Mouse (Mus musculus) E14TG2a.4 (cell line): ENCODE data around the gene Tuba3a.

Experiments used
- H3K27me3 ChIP-seq: 2 replicates; pipeline ENCODE4 v1.6.1; 2014; ENCODE audit warnings: low read length, control low read depth; ENCODE audit not compliant: insufficient read depth
- H3K36me3 ChIP-seq: 2 replicates; pipeline ENCODE4 v1.6.1; 2014; ENCODE audit warnings: low read length, control low read depth; ENCODE audit not compliant: insufficient read depth
- H3K4me1 ChIP-seq: replicated peaks from 2 replicates; pipeline ENCODE4 v1.6.1; 2014; ENCODE audit warnings: low read depth, low read length, control low read depth
- H3K4me3 ChIP-seq: replicated peaks from 2 replicates; pipeline ENCODE4 v1.5.1; 2014; ENCODE audit warnings: mild to moderate bottlenecking, low read length
- H3K9me3 ChIP-seq: 2 replicates; pipeline ENCODE4 v1.6.1; 2014; ENCODE audit warnings: low read length, control low read depth
- CTCF ChIP-seq: conservative IDR thresholded peaks from 2 replicates; pipeline ENCODE4 v1.5.1; 2014; ENCODE audit warnings: low read length
- NANOG ChIP-seq: IDR thresholded peaks from 2 replicates; pipeline ENCODE4 v1.6.1; 2014; ENCODE audit warnings: borderline replicate concordance, low read length, mixed read lengths
- POU5F1 ChIP-seq: IDR thresholded peaks from 2 replicates; pipeline ENCODE4 v1.6.1; 2014; ENCODE audit warnings: low read length, borderline replicate concordance

Tuba3a gene

DNA sequence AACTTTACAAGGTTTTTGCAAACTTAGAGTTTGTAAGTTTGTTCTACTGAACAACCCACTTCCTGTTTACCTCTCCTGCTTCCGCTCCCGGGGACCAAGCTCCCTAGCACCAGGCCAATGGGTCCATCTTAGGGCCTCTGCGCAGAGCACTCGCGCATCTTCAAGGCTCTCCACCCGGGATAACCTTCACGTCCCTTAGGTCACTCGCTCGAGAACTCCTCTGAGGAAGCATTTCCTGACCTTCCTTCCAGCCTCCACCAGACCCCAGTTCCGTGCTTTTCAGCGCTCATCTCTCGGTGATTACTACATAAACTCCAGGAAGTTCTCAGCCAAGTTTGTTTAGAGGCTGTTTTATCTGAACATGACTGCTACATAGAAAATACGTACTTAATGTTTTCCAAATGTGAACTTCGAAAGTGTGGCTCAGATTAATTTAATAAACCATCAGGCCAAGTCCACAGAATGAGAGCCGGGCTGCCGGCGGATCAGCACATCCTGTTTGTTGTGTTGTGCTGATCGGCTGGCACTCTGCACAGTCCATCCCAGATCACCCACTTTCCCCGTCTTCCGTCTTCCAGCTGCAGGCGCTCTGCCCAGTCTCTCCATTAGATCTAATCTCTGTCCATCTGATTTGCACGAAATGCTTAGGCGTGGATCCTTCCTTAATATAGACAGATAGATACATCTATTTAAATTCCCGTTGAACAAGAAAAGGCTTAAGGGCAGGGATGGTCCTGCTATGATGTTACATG is 16.6 kb upstream of the Tuba3a start:
- Histone ChIP-seq H3K4me1 (peaks cover 6% of the 10 kb centered on the region), H3K36me3 (no peaks in the 10 kb centered on the region), H3K9me3 (peaks cover 13% of the 10 kb centered on the region; the same call in 1 of the 2 replicates), H3K4me3 (no peak overlapping the region), H3K27me3 (peaks cover 9% of the 10 kb centered on the region)
- no peak for TF ChIP-seq POU5F1
- TF ChIP-seq CTCF = no peak
- TF ChIP-seq NANOG = no peak

DNA sequence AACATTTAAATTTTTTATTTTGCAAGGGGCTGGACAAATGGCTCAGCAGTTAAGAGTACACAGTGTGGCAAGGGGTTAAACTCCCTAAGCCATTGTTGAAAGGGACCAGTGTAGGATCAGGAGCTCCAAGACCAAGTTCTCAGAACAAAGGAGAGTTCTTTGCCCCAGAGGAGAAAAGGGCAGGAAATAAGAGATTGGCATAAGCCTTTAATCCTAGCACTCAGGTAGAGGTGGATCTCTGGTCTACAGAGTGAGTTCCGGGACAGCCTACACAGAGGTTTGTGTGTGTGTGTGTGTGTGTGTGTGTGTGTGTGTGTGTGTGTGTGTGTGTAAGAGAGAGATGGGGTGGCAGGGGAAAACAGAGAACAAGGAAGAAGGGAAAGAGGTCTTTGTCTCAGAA is 15.1 kb upstream of the Tuba3a start:
- TF ChIP-seq POU5F1 = no peak
- no peak for TF ChIP-seq NANOG
- no peak for TF ChIP-seq CTCF
- Histone ChIP-seq H3K36me3 (no peaks in the 10 kb centered on the region), H3K9me3 (peaks cover 13% of the 10 kb centered on the region; the same call in 1 of the 2 replicates), H3K4me3 (no peak overlapping the region), H3K27me3 (peaks cover 8% of the 10 kb centered on the region), H3K4me1 (peaks cover 6% of the 10 kb centered on the region)

DNA sequence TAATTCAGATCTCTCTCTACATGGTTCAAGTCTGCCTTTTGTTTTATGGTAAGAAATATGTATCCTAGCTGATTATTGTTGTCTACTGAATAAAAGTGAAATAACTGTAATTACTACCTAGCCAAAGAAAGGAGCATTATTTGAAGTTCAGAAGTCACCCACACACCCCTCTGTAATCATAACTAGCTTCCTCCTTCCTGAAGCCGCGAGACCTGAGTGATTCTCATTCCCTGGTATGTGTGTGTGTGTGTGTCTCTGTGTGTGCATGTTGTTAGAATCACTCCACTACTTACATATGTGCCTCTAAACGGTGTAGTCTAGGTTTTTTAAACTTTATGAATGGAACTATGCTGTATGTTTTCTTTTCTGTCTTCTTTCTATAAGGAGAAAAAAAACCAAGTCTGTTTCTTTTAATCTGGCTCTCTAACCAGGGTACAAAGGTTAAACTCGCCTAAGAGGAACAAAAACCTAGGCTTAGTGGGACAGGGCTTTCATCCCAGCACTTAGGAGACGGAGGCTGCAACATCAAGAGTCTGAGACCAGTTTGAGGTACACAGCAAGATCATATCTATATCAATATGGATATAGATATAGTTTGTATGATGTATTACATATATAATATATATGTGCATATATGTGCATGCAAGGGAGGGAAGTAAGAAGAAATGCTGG is 11.4 kb upstream of the Tuba3a start:
- H3K36me3 ChIP-seq = no peaks in the 10 kb centered on the region
- H3K4me1 ChIP-seq = peaks cover 6% of the 10 kb centered on the region
- peaks cover 12% of the 10 kb centered on the region for H3K9me3 ChIP-seq
- TF ChIP-seq POU5F1 = no peak
- no peak for TF ChIP-seq CTCF
- no peak for TF ChIP-seq NANOG
- no peak overlapping the region for H3K4me3 ChIP-seq
- peaks cover 31% of the 10 kb centered on the region for H3K27me3 ChIP-seq

DNA sequence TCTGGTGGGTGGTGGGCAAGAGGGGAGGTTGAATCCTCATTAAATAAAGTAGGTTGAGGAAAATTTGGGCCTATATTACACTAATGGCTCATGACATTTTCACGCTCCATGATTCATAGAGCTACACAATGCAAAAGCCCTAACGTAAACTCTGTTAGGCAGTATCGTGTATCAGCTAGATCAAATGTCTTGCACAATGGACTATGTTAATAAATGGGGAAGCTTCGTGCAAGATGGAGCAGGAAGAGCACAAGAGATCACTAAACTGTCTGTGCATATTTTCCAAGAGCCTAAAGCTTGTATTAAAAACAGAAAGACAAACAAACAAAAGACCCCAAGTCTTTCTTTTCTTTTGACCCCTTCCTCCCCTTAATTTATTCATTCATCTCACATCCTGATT is 8.2 kb upstream of the Tuba3a start:
- no peak overlapping the region for H3K4me3 ChIP-seq
- H3K4me1 ChIP-seq = no peaks in the 10 kb centered on the region
- H3K9me3 ChIP-seq = peaks cover 17% of the 10 kb centered on the region
- H3K36me3 ChIP-seq = no peaks in the 10 kb centered on the region
- peaks cover 53% of the 10 kb centered on the region for H3K27me3 ChIP-seq
- TF ChIP-seq CTCF (no peak), POU5F1 (no peak), NANOG (no peak)

DNA sequence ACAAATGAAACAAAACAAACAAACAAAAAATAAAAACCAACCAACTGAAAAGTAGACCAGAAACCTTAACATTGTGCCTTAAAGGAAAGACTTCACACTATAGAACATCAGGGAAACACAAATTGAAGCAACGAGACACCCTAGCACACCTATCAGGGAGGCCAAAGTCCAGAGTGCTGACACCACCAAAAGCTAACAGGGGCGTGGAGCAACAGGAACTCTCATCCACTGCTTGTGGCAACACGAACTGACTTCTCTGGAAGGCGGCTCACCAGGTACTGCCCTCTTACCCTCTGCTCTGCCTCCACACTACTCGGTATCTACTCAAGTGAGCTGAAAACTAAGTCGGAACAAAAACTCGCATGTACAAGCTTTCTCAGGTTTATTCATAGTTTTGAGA is 6.4 kb upstream of the Tuba3a start:
- Histone ChIP-seq H3K4me1 (no peaks in the 10 kb centered on the region), H3K4me3 (no peak overlapping the region), H3K36me3 (no peaks in the 10 kb centered on the region), H3K9me3 (peaks cover 11% of the 10 kb centered on the region), H3K27me3 (peaks cover 71% of the 10 kb centered on the region)
- no peak for TF ChIP-seq CTCF
- no peak for TF ChIP-seq POU5F1
- no peak for TF ChIP-seq NANOG

DNA sequence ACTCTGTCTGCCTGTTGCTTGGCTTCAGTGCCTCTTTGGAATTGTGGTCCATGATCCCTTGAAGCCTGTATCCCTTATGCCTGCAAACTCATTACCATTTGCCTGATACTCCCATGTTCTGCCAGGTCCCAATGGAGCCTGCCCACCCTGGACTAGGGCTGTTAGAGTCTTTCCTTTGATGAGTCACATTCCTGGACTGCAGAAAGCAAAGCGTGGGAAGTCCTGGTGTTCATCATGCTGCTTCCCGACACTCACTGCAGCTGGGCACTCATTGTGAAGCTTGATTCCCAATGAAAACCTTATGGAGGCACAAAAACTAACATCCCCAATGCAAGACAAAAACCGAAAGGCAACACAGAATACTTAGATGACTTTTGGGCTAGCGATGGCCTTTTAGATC is 5.5 kb upstream of the Tuba3a start:
- no peaks in the 10 kb centered on the region for H3K36me3 ChIP-seq
- H3K9me3 ChIP-seq = peaks cover 12% of the 10 kb centered on the region
- peaks cover 74% of the 10 kb centered on the region for H3K27me3 ChIP-seq
- no peak overlapping the region for H3K4me3 ChIP-seq
- H3K4me1 ChIP-seq = no peaks in the 10 kb centered on the region
- TF ChIP-seq NANOG (no peak), POU5F1 (no peak), CTCF (no peak)

DNA sequence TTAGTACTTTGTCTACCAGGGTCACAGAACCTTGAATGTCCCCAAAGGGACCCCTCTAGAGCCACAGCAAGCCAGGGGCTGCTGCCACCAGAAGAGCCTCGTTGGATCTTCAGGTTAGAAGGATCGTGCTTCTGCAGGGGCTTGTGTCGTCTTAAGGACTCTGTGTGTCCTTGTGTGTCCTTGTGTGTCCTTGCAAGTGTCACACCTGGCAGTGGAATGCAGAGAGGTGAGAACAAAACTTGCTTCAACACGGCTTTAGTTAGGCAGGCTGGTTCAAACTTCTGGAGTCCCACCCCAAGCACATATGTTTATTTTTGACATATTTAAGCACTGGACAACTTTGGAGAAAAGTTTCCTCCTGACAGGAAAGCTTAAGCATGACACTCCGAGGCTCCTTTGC is 2.9 kb upstream of the Tuba3a start:
- Histone ChIP-seq H3K4me1 (peaks cover 16% of the 10 kb centered on the region), H3K36me3 (no peaks in the 10 kb centered on the region), H3K4me3 (no peak overlapping the region), H3K27me3 (peaks cover 71% of the 10 kb centered on the region), H3K9me3 (peaks cover 13% of the 10 kb centered on the region)
- TF ChIP-seq POU5F1 (no peak), NANOG (no peak), CTCF (no peak)

DNA sequence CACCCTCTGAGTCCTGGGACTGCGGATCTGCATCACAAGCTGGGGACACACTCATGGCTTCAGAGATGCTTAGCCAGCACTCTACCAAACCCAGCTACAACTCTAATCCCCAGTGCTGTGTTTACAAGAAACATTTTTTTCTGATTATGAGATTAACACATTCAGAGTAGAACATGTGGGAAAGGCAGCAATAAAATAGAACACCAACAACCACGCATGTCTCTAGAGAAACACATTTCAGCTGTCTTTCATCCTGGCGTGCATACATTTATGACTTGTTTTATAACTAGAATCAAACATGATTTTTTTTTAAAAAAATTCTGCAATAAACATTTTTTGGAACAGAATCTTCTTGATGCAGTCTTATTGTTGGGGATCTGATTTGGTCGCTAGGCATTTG is 1.1 kb upstream of the Tuba3a start:
- TF ChIP-seq POU5F1 (no peak), CTCF (no peak), NANOG (no peak)
- H3K4me3 ChIP-seq = no peak overlapping the region
- peaks cover 16% of the 10 kb centered on the region for H3K4me1 ChIP-seq
- peaks cover 9% of the 10 kb centered on the region for H3K36me3 ChIP-seq
- peaks cover 8% of the 10 kb centered on the region; the same call in 1 of the 2 replicates for H3K9me3 ChIP-seq
- H3K27me3 ChIP-seq = peaks cover 57% of the 10 kb centered on the region
